Mouse (Mus musculus): ENCODE results near the gene Fut8.

Gene Fut8

GRCm38 (mm10) chr12:77303367-77303766, 65.4 kb downstream of the Fut8 start:
- DNase-seq (ENCODE audit: extremely low spot score, low spot score) = no peak

DNA sequence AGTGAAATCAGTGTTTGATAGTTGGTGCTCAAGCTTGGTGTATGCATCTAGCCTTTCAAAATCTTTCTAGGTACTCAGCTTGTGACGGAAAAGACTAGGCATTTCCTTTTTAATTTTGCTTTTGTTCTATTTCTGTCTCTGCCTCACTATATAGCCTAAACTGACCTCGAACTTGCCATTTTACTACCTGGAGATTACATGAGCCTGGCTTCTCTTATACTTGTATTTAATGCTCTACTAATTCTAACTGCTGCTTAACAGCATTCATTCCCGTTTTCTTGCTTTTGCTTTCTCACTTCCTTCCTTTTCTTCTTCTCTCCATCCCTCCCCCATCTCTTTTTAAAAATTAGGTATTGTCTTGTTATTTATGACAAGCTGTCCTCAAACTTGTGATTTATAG, 67.6 kb downstream of the Fut8 start:
- DNase-seq (ENCODE audit: extremely low spot score, low spot score) = no peak

DNA sequence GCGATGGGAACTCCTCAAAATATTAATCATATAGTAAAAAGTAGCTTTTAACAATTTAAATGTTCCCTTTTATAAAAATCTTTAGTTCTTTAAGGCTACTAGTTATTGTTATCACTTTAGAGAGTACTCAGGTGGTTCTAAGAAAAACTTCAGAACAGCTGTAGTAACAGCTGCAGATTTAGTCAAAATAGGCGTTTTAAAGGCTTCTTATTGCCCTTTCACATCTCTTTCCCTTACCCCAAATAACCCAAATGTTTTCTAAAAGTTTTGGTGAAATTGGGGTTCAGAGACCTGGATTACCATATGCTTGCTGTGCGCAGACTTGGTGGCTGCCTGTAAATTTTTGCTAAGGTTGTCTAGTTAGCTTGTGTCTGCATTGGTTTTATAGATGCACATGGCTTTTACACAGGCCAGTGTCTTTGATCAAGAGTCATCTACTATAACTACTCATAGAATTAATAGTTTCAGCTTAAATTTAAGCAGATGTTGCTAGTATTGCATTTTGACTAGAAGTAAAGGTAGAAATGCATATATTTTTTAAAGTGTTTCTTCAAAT, 68.9 kb downstream of the Fut8 start:
- no peak for DNase-seq (ENCODE audit: extremely low spot score, low spot score)

DNA sequence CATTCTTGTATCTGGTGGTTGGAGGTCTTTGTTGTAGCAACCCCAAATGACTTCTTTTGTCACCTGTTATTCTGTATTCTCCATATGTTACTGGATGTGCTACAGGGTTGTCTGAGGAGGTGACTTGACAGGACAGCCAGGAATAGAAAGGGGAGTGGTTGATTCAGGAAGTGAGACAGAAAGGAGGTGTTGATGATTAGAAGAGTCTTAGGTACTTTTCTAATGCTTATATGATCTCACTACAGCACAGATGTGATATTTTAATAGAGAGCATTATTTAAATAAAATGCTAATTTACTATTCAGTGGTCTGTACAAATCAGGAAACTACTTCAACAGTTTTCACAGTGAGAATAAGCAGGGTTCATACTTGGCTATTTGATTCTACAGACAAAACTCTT, 71.6 kb downstream of the Fut8 start:
- no peak for DNase-seq (ENCODE audit: extremely low spot score, low spot score)

- DNase-seq (ENCODE audit: extremely low spot score, low spot score) = no peak
Measured at GRCm38 (mm10) chr12:77313502-77313901, 75.6 kb downstream of the Fut8 start.

- no peak for DNase-seq (ENCODE audit: extremely low spot score, low spot score)
Measured at GRCm38 (mm10) chr12:77324142-77324541, 86.2 kb downstream of the Fut8 start.

DNA sequence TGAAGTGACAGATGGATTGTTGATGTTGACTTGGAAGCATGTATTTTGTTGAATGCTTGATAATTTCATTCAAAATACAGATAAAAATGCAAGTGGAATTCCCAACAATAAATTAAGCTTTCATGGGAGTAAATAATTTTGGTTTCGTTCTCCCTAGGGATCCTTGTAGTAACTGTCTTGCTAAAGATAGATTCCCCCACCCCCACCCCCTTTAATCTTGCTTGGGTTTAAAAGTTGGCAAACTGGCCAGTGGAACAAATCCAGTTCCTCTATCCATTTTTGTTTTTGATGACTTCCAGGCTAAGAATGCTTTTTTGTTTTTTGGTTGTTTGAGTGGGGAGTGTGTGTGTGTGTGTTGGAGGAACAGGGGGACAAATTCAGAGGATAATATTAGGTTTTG, 108.6 kb downstream of the Fut8 start:
- DNase-seq (ENCODE audit: extremely low spot score, low spot score) = no peak

GRCm38 (mm10) chr12:77349543-77349942, 111.6 kb downstream of the Fut8 start:
- DNase-seq (ENCODE audit: extremely low spot score, low spot score) = no peak

DNA sequence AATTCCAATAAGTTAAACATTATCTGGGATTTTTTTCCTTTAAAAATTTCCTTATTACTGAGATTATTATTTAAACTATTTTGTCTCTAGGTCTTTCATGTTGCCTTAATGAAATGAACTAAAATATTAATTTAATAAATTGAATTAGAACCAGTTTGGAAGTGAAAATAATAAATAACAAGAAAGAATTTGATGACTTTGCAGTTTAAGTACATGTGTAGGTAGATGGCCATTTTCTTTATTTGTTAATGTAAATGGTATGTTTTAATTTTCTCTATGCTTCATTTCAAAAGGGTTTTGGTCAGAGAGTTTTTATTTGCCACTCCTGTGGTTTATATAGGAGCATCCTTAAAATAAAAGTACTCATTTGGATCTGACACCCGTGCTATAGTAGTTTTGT, 177.8 kb downstream of the Fut8 start:
- DNase-seq (ENCODE audit: extremely low spot score, low spot score) = no peak

DNA sequence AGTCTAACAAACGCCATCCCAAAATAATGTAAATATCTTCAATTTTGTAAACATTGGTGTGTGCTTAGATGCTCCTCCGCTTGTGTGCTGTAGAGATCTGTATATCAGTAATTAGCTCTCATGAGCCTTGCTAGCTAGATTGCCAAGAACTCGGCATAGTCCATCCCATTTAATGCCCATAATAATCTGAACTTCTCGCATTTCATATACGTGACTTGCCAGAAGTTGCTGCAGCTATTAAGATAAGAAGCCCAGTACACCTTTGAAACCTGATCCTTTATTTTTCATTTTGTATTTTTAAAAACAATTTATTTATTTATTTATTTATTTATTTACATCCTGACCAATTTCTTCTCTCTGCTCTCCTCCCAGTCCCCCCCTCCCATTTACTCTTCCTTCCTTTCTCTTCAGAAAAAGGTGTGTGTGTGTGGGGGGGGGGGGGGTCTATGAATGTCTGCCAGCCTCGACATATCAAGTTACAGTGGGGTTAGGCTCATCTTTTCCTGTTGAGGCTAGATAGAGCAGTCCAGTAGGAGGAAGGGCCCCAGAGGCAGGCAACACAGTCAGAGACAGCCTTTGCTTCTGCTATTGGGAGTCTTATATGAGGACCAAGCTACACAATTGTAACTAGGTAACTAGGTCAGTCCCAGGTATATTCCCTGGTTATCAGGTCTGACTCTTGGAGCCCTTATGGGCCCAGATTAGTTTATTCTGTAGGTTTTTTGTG, 183.9 kb downstream of the Fut8 start:
- no peak for DNase-seq (ENCODE audit: extremely low spot score, low spot score)

GRCm38 (mm10) chr12:77426093-77426492, 188.2 kb downstream of the Fut8 start:
- DNase-seq (ENCODE audit: extremely low spot score, low spot score) = no peak

- no peak for DNase-seq (ENCODE audit: extremely low spot score, low spot score)
Measured at GRCm38 (mm10) chr12:77428165-77428564, 190.2 kb downstream of the Fut8 start.

DNA sequence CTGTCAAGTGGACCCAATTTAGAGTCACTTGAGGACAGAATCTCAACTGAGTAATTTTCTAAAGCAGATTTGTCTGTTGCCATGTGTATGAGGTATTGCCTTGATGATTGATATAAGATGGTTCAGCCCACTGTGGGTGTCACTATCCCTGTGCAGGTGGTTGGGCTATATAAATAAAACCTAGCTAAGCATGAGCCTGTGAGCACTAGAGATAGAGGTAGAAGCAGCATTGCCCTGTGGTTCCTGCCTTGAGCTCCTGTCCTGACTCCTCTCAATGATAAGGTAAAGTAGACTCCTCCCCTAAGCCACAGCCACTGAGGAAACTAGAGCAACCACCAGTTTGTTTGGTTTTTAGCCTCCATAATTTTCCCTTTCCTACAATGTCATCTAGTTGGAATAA, 191.5 kb downstream of the Fut8 start:
- DNase-seq (ENCODE audit: extremely low spot score, low spot score) = no peak

GRCm38 (mm10) chr12:77436733-77437132, 198.8 kb downstream of the Fut8 start:
- no peak for DNase-seq (ENCODE audit: extremely low spot score, low spot score)

DNA sequence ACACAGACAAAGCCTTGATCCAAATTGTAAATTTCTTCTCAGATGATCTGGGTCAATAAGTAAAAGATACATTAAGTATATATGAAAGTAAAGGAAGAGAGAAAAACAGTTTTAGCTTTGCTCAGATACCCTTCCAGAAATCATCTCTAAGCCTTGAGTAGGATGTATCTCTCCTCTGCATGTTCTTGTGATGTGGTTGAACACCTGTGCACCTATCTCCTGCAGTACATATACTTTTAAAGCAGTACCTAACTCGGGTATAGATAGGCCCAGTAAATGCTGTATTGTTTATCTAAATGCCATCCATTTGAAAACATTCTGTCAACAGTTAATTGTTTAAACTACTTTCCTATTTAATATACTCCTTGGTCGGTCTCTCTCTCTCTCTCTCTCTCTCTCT, 212.9 kb downstream of the Fut8 start:
- no peak for DNase-seq (ENCODE audit: extremely low spot score, low spot score)

DNA sequence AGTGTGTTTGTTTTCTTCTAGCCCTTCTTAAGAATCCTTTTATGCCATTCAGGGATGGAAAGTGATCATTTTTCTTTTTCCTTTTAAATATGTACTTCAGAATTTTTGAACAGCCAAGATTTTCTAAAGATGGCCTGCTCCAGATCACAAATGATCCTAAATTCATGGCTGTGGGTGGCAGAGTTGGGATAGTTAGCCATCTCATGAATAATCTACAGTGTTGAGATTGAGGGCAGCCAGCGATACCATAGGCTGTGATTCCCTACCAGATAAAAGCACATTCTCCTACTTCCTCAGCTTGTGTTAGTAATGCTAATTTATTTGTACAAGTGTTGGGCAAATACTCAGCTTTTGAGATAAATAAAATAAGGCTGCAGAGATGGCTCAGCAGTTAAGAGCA, 228.3 kb downstream of the Fut8 start:
- no peak for DNase-seq (ENCODE audit: extremely low spot score, low spot score)

DNA sequence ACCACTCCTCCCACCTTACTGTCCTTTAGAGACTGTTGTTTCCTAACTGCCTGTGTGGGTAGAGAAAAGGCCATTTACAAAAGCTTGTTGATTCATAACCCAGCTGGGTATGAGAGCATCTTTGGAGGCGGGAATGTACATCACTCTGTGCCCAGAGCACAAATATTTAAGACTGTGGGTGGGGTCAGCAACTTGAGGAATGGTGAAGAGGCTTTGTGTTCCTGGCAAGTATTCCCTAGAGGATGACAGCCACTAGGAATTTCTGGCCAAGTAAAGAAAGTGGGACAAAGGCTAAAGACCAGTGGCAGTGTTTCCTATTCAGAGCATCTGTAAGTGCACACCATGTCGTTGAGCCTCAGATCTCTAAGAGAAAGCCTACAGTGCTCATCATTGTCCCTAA, 242.0 kb downstream of the Fut8 start:
- no peak for DNase-seq (ENCODE audit: extremely low spot score, low spot score)

DNA sequence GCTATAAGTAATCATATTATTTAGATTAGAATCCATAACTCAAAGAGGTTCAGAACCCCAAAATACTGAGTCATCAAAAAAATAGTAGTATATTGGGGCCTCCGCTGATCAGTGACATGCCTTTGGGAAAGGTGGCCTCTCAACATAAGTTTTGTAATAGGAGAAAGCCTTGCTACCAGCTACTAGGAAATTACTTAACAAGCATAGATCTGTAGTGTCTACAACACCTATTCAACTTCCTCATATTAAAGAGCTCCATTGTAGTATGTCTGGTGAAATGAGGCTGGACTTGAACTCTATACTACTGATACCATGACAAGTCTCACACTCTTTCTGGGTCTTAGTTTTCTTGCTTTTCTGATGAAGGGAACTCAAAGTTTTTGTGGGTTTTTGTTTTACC, 243.2 kb downstream of the Fut8 start:
- no peak for DNase-seq (ENCODE audit: extremely low spot score, low spot score)

GRCm38 (mm10) chr12:77481799-77482198, 243.9 kb downstream of the Fut8 start:
- DNase-seq (ENCODE audit: extremely low spot score, low spot score) = no peak

DNA sequence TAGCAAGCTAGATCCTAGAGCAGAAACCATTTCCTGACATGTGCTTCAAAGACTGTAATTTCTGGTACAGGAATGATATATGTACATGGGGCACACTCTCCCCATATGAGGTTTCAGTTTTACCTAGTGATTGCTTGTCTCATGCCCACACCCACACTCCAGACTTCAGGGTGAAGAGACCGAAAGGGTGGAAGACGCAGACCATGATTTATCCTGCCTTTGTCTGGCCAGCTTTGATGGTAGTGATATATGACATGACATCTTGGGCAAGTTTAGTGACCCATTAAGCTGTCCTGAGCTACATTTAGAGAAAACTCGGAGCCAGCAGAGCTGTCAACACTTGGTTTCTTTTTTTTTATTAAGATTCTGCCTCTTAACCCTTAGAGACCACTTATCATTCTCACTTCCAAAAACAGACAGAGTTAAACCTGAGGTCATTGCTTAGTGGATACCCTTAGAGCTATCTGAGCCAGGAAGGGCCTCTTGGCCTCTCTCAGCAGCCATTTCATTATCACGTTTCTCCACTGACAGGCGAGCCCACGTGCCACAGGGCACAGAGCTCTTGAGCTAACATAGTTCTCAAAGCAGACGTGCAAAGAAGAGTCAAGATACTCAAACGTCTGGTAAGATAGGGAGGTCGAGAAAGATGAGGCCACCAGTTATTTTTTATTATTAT, 245.4 kb downstream of the Fut8 start:
- no peak for DNase-seq (ENCODE audit: extremely low spot score, low spot score)

DNA sequence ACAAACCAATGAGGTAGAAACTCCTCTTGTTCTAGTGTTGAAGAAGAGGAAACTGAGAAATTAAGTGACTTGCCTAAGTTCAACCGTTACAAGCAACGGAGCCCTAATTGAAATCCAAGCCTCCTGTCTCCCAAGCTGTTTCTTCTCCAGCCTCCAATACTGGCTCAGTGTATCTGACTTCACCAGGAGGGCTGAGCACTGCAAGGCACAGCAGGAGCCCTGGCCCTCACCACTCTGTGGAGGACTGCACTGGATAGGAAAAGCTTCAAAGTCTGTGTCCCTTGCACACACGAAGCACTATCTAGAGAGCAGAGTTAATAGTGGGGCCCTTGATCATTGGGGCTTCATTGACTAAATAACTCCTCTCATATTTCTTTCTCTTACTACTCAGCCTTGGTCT, 246.8 kb downstream of the Fut8 start:
- DNase-seq (ENCODE audit: extremely low spot score, low spot score) = no peak

DNA sequence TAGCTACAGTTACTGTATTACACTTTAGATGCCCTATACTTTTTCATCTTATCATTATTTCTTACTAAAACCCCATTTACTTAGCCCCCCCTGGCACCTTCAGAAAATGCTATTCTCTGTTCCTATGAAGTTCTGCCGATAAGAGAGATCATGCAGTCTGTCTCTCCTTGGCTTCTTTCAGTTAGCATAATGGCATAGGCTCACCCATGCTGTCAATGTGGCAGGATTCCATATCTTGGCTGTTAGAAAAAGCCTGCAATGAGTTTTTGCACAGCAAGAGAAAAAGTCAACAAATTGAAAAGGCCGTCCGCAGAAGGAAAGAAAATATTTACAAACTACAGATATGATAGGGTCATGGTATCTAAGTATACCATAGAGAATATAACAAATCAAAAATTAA, 253.6 kb downstream of the Fut8 start:
- no peak for DNase-seq (ENCODE audit: extremely low spot score, low spot score)

GRCm38 (mm10) chr12:77495781-77496180, 257.9 kb downstream of the Fut8 start:
- DNase-seq (ENCODE audit: extremely low spot score, low spot score) = no peak
